Mouse (Mus musculus): ENCODE data around the gene Mymk. TPM values are rescaled to one million over a fixed set of nuclear protein-coding genes. Genes with fewer than 3 reads are reported as not detected.

Gene Mymk
- polyA plus RNA-seq, 1 experiment from 2014 or later, result 1.5 TPM

DNA sequence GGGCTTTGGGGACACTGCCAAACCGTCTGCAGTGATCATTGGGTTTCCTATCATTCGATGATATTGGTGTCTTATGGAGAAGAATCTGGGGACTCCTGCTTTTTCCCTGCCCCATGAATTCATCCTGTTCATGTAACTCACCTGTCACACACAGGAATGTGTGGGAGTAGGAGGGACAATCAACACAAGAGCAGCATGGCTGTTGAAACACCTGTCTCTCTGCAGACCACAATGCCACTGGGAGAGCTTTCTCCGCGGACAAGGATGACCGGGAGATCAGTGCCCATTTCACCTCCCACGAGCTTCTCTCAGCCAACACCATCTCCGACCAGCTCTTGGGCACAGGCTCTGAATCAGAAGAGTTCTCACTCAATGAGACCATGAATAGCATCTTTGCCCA is 23.2 kb upstream of the Mymk start:
- WGBS, result 94% methylated on average over 7 of the region's 7 CpGs
- Histone ChIP-seq H3K4me1 (peaks cover 29% of the 10 kb centered on the region), H3K27ac (no peak overlapping the region), H3K36me3 (peaks cover 14% of the 10 kb centered on the region; the same call in 1 of the 2 replicates), H3K4me3 (no peak overlapping the region), H3K9me3 (replicated peaks) (no peaks in the 10 kb centered on the region), H3K27me3 (ENCODE audit: low read depth, poor library complexity, severe bottlenecking) (peaks cover 10% of the 10 kb centered on the region; the same call in 1 of the 2 replicates)
- DNase-seq (ENCODE audit: low spot score), result no peak

DNA sequence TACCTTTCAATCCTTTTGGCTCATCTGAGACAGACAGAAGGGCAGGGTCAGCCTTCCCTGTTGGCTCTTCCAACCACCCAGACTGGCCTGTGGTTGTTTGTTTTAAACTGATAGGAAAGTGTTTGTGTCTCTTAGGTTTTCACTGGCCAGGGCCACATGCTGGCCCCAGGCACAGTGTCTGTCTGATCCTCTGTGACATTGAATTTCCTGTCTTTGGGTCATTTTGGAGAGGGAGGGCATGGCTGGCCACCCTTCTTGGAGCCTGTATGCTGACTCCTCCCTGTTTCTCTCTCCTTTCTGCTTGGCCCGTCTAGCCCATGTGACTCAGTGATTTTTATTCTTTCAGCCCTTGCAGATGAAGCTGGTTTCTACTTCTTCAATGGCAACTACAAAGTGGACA is 17.3 kb upstream of the Mymk start:
- Histone ChIP-seq H3K9me3 (replicated peaks) (no peaks in the 10 kb centered on the region), H3K4me3 (no peak overlapping the region), H3K36me3 (peaks cover 18% of the 10 kb centered on the region; the same call in 1 of the 2 replicates), H3K4me1 (peaks cover 50% of the 10 kb centered on the region), H3K27ac (0 out of 2 replicates have a peak overlapping the region, but pooled peaks have one; percentile 0), H3K27me3 (ENCODE audit: low read depth, poor library complexity, severe bottlenecking) (no peaks in the 10 kb centered on the region)
- WGBS, result 55% methylated on average over 1 of the region's 1 CpGs
- DNase-seq (ENCODE audit: low spot score), result no peak

DNA sequence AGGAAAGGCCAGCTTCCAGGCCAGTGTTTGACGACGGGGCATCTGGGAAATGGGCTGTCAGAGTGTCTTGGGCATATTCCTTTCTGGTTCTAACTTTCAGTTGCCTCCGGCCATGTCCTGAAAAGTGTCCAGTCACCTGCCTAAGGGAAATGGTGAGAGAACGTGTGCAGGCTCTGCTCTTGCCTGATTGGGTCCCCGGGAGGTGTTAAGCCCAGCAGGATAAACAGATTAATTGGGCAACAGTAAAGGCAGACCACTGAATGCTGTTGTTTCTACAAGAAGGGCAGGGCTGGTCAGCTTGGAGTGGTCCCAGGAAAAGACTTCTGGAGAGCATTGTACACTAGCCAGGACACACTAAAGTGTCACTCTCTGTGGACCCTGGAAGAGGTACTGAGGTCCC is 16.7 kb upstream of the Mymk start:
- Histone ChIP-seq H3K9me3 (replicated peaks) (no peaks in the 10 kb centered on the region), H3K36me3 (peaks cover 15% of the 10 kb centered on the region; the same call in 1 of the 2 replicates), H3K4me1 (peaks cover 56% of the 10 kb centered on the region), H3K27me3 (ENCODE audit: low read depth, poor library complexity, severe bottlenecking) (no peaks in the 10 kb centered on the region), H3K27ac (no peak overlapping the region), H3K4me3 (no peak overlapping the region)
- 69% methylated on average over 5 of the region's 5 CpGs for WGBS
- no peak for DNase-seq (ENCODE audit: low spot score)

DNA sequence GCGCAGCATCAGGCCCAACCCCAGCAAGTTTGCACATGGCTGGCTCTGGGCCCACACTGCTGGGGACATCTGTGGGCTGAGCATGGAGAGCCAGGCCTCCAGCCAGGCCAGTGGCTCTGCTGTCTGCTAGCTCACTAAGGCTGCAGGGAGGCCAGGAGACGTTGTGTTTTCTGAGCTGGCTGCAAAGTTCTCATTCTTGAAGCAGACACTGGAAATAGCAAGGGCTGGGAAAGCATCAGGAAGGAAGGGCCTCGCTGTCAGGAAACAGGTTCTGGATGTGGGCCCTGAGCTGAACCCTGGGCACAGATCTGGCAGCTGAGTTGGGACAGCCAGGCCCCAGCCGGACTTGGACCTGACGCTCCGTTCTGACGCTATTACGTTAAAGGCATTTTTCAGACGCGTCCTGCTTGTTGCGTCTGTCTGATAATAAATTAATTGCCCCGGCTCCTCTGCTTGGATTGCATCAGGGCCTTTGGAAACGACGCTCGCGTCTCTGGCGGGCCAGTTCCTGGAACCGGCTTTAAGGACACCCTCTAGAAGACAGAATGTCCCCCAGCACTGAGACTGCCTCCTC is 16.2 kb upstream of the Mymk start:
- no peak for DNase-seq (ENCODE audit: low spot score)
- 69% methylated on average over 18 of the region's 18 CpGs for WGBS
- Histone ChIP-seq H3K27me3 (ENCODE audit: low read depth, poor library complexity, severe bottlenecking) (no peaks in the 10 kb centered on the region), H3K4me3 (no peak overlapping the region), H3K36me3 (peaks cover 11% of the 10 kb centered on the region; the same call in 1 of the 2 replicates), H3K4me1 (peaks cover 61% of the 10 kb centered on the region), H3K27ac (peak overlapping the region; percentile 17), H3K9me3 (replicated peaks) (no peaks in the 10 kb centered on the region)

DNA sequence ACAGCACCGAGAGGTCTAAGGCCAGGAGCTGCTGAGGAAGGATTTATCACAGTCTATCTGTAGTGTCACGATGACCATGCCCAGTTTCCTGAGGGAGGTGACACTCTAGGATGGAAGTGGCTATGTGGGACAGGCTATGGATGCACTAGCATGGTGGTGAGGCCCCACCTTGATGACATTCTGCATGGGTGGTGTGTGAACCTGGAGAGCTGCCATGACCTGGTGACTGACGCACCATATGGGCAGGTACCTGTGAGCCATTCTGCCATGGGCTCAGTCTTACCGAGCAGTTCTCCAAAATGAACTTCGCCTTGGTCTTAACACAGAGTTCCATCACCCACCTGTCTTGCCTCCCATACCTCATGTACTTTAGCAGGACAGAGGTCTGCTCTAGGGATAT is 15.6 kb upstream of the Mymk start:
- Histone ChIP-seq H3K36me3 (peaks cover 11% of the 10 kb centered on the region; the same call in 1 of the 2 replicates), H3K9me3 (replicated peaks) (no peaks in the 10 kb centered on the region), H3K27ac (peak overlapping the region; percentile 42; the same call in 1 of the 2 replicates), H3K4me1 (peaks cover 61% of the 10 kb centered on the region), H3K4me3 (no peak overlapping the region), H3K27me3 (ENCODE audit: low read depth, poor library complexity, severe bottlenecking) (no peaks in the 10 kb centered on the region)
- no peak for DNase-seq (ENCODE audit: low spot score)
- WGBS, result 88% methylated on average over 5 of the region's 5 CpGs

DNA sequence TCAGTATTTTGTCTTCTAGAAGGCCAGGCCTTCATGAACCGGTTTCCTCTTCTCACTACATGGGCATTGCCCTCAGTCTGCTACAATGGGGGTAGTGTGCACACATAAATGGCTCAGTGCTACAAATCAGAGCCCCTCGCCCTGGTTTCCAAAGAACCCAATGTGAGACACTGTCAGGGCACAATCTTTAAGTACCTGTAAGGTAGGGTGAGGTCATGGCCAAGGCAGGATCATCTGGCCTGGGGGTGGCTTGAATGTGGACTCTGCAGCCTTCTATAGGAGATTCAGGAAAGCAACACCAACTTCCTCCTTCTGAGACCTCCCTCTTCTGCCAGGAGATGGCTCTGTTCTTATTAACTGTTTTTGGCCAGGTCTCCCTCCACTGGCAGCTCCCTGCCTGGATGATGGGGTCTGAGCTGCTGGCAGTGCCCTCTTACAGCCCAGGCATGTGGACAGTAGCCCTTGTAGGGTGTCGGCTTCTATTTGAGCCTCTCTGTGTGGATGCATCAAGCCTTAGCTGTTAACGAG is 14.6 kb upstream of the Mymk start:
- Histone ChIP-seq H3K4me1 (peaks cover 71% of the 10 kb centered on the region), H3K9me3 (replicated peaks) (no peaks in the 10 kb centered on the region), H3K27me3 (ENCODE audit: low read depth, poor library complexity, severe bottlenecking) (0 out of 2 replicates have a peak, but pooled peaks cover 5% of the 10 kb centered on the region), H3K27ac (peak overlapping the region; percentile 42; the same call in 1 of the 2 replicates), H3K4me3 (no peak overlapping the region), H3K36me3 (peaks cover 14% of the 10 kb centered on the region; the same call in 1 of the 2 replicates)
- no peak for DNase-seq (ENCODE audit: low spot score)
- 91% methylated on average over 4 of the region's 4 CpGs for WGBS

- Histone ChIP-seq H3K4me3 (no peak overlapping the region), H3K36me3 (peaks cover 14% of the 10 kb centered on the region; the same call in 1 of the 2 replicates), H3K27ac (peak overlapping the region; percentile 61), H3K9me3 (replicated peaks) (no peaks in the 10 kb centered on the region), H3K27me3 (ENCODE audit: low read depth, poor library complexity, severe bottlenecking) (0 out of 2 replicates have a peak, but pooled peaks cover 5% of the 10 kb centered on the region), H3K4me1 (peaks cover 77% of the 10 kb centered on the region)
- no peak for DNase-seq (ENCODE audit: low spot score)
- WGBS, result 28% methylated on average over 2 of the region's 2 CpGs
Measured at GRCm38 (mm10) chr2:27085801-27086200, 13.8 kb upstream of the Mymk start.

DNA sequence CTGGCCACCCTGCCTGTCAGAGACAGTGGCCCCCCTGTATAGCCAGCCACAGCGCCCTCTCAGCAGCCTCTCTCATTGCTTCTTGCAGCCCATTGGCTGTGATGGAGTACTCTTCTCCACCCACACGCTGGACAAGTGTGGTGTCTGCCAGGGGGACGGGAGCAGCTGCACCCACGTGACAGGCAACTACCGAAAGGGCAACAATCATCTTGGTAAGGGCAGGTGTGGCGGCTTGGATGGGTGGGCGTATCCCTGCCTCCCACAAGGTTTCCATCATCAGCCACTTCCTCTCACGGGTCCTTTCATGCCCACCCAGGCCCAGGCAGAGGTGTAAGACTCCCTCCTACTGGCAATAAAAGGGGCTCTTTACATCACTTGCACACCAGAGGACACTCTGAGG is 13.0 kb upstream of the Mymk start:
- Histone ChIP-seq H3K9me3 (replicated peaks) (no peaks in the 10 kb centered on the region), H3K4me1 (peaks cover 83% of the 10 kb centered on the region), H3K4me3 (no peak overlapping the region), H3K27ac (peak overlapping the region; percentile 61), H3K27me3 (ENCODE audit: low read depth, poor library complexity, severe bottlenecking) (0 out of 2 replicates have a peak, but pooled peaks cover 5% of the 10 kb centered on the region), H3K36me3 (peaks cover 7% of the 10 kb centered on the region; the same call in 1 of the 2 replicates)
- 39% methylated on average over 8 of the region's 8 CpGs for WGBS
- no peak for DNase-seq (ENCODE audit: low spot score)

- Histone ChIP-seq H3K36me3 (peaks cover 3% of the 10 kb centered on the region; the same call in 1 of the 2 replicates), H3K27me3 (ENCODE audit: low read depth, poor library complexity, severe bottlenecking) (0 out of 2 replicates have a peak, but pooled peaks cover 5% of the 10 kb centered on the region), H3K4me3 (no peak overlapping the region), H3K27ac (peak overlapping the region; percentile 61), H3K4me1 (peaks cover 86% of the 10 kb centered on the region), H3K9me3 (replicated peaks) (no peaks in the 10 kb centered on the region)
- DNase-seq (ENCODE audit: low spot score), result no peak
- 71% methylated on average over 12 of the region's 12 CpGs for WGBS
Measured at GRCm38 (mm10) chr2:27083761-27084475, 11.9 kb upstream of the Mymk start.

DNA sequence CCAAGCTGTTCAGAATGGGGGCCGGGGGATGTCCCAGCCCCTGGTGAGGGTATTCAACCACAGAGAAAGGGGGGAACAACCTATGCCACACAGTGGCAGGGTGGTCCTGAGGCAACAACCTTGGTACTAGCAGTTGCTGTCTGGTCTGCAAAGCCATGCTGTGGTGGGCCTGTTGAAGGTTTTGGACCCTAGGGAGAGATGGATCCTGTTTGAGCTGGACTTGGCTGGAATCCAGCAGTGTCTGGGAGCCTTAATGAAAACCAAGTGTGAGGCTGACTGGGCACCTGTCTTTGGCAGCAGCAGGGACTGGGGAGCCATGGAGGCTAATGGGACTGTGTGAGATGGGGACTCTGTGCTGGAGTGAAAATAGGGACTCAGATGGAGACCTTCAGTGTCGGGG is 7.7 kb upstream of the Mymk start:
- WGBS, result 57% methylated on average over 2 of the region's 2 CpGs
- peak; percentile 80 for DNase-seq (ENCODE audit: low spot score)
- H3K4me1 ChIP-seq, result peaks cover 76% of the 10 kb centered on the region

GRCm38 (mm10) chr2:27079152-27079584 is 7.2 kb upstream of the Mymk start, which contains the start of gene Adamtsl2:
TSS of gene Adamtsl2 (plus strand) at chr2:27079379.
- H3K27me3 ChIP-seq (ENCODE audit: low read depth, poor library complexity, severe bottlenecking), result peaks cover 18% of the 10 kb centered on the region; the same call in 1 of the 2 replicates
- H3K4me3 ChIP-seq, result peak within 1 kb of the TSS; percentile 42
- peak; percentile 81 for DNase-seq (ENCODE audit: low spot score)
- H3K9me3 ChIP-seq (replicated peaks), result no peaks in the 10 kb centered on the region
- under 1% methylated on average over 10 of the region's 10 CpGs for WGBS
- H3K4me1 ChIP-seq, result peaks cover 75% of the 10 kb centered on the region
- H3K27ac ChIP-seq, result peak within 1 kb of the TSS; percentile 92
- H3K36me3 ChIP-seq, result peaks cover 3% of the 10 kb centered on the region; the same call in 1 of the 2 replicates

More for the DNA sequence above, 7.7 kb upstream of the Mymk start:
- Histone ChIP-seq H3K4me3 (peak overlapping the region; percentile 42), H3K27me3 (ENCODE audit: low read depth, poor library complexity, severe bottlenecking) (peaks cover 18% of the 10 kb centered on the region; the same call in 1 of the 2 replicates), H3K36me3 (peaks cover 3% of the 10 kb centered on the region; the same call in 1 of the 2 replicates), H3K27ac (peak overlapping the region; percentile 92), H3K9me3 (replicated peaks) (no peaks in the 10 kb centered on the region)

DNA sequence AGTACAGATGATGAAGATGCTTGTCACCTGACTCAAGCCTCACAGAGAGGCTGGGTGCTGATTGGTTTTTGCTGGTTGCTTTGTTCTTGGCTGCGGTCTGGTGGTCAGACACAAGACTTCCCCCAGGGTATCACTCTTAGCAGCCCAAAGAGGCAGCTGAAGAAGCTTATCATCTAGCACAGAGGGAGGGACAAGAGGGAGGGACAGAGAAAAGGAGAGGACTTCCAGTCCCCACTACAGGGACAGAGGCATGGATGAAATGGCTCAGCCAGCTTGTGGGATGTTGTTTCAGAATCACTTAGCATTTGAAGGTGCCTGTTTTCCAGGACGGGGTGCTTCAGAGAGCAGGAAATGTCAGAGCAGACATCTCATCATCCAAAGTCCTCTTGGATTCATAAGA is 6.3 kb upstream of the Mymk start:
- peaks cover 18% of the 10 kb centered on the region; the same call in 1 of the 2 replicates for H3K27me3 ChIP-seq (ENCODE audit: low read depth, poor library complexity, severe bottlenecking)
- no peak for DNase-seq (ENCODE audit: low spot score)
- H3K27ac ChIP-seq, result peak overlapping the region; percentile 92
- H3K9me3 ChIP-seq (replicated peaks), result no peaks in the 10 kb centered on the region
- WGBS, result 39% methylated on average over 2 of the region's 2 CpGs
- H3K36me3 ChIP-seq, result peaks cover 3% of the 10 kb centered on the region; the same call in 1 of the 2 replicates
- H3K4me3 ChIP-seq, result peak overlapping the region; percentile 42; the same call in 1 of the 2 replicates
- H3K4me1 ChIP-seq, result peaks cover 75% of the 10 kb centered on the region

All from limb, embryonic 10.5 days (tissue).